Mouse (Mus musculus) lung, adult 2 months (tissue): ENCODE results near the gene Rgs3. TPM values are rescaled to one million over a fixed set of nuclear protein-coding genes. Genes with fewer than 3 reads are reported as not detected.
A peak's percentile ranks its signal among the peaks of the same experiment; 100 is the strongest.

ENCODE experiments used
- DNase-seq: peaks from one replicate; pipeline ENCODE4 v3.0.0; 2022
- H3K4me1 ChIP-seq: fragments of 200-500 bp; 2 replicates; pipeline ENCODE4 v1.6.1; 2011; ENCODE audit warnings: low read length; ENCODE audit not compliant: control insufficient read depth, insufficient read depth
- H3K4me3 ChIP-seq: fragments of 200-500 bp; replicated peaks from 2 replicates; pipeline ENCODE3; 2011; ENCODE audit warnings: low read depth, mild to moderate bottlenecking, control low read depth, low read length; ENCODE audit errors: extremely low read depth
- CTCF ChIP-seq: fragments of 200-500 bp; IDR thresholded peaks from 2 replicates; pipeline ENCODE4 v1.5.1; 2011; ENCODE audit warnings: mild to moderate bottlenecking, low read length, control low read depth; ENCODE audit not compliant: insufficient read depth
- POLR2A ChIP-seq: fragments of 200-500 bp; IDR thresholded peaks from 2 replicates; pipeline ENCODE4 v1.6.1; 2011; ENCODE audit warnings: low read depth, mild to moderate bottlenecking, control low read depth, low read length, borderline replicate concordance; ENCODE audit errors: extremely low read depth
- WGBS: fragments of 180-500 bp; shearing (Covaris S2); methylation state at CpG from one replicate; pipeline ENCODE4 v1.1.7; 2018; 5-methylcytosine and 5-hydroxymethylcytosine counted together
- polyA plus RNA-seq: library from polyadenylated mRNA; depleted of rRNA; stranded (reverse); fragments of >200 nt; gene quantifications from 2 replicates; pipeline ENCODE4 v1.2.3, GENCODE M21; 2012; rRNA removed

Rgs3 gene
- polyA plus RNA-seq, result 97.1 and 104 TPM in 2 replicates

DNA sequence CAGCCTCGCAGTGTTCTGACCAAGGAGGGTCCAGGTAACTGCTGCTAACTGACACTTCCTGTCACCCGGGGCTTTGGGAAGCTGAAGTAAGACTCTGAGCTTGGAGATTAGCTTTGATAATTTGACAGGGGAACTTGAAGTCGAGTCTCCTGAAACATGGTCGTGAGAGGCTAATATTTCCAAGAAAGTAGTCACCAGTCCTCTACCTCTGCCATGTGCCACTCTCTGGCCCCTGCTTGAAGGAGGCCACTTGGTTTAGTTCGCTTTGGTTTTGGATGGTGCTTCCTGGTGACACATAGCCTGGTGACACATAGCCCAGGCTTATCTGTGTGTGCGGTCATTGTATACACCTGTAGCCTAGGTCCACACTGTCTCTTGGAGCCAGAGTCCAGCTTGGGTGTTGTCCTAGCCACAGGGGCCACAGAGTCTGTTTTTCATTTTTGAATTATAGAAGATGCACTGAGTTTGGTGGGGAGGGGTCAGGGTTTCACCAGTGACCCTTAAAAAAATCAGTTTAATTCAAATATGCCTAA lies at the start of gene Rgs3:
Gene Rgs3, plus strand, starts transcription at position 51 of the 533 bp plus-strand sequence.
- DNase-seq, result no peak
- 39% methylated on average over 6 of the region's 6 CpGs for WGBS
- H3K4me1 ChIP-seq, result 0 out of 2 replicates have a peak, but pooled peaks cover 3% of the 10 kb centered on the region
- no peak for TF ChIP-seq POLR2A
- TF ChIP-seq CTCF, result no peak
- no peak within 1 kb of the TSS for H3K4me3 ChIP-seq

DNA sequence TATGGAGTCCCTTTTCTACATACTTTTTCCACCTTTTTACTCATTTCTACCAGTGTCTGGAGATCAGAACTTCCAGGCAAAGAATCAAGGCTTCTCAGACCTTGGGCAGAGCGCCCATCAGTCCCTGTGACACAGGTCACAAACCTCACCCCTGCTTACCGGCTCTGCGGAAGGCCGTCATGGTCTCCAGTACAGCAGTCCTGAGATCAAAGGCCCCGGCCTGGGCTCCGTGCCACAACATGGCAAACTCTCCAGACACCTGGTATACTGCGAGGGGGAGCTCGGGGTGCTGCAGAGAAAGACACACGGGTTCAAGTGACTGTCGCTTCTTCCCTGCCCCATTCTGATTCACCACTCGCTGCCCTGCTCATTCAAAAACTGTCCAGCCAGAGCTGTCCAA lies 49.7 kb upstream of the Rgs3 start:
- no peak for DNase-seq
- no peaks in the 10 kb centered on the region for H3K4me1 ChIP-seq
- 87% methylated on average over 11 of the region's 11 CpGs for WGBS
- TF ChIP-seq CTCF (no peak), POLR2A (no peak)
- H3K4me3 ChIP-seq, result no peak overlapping the region

DNA sequence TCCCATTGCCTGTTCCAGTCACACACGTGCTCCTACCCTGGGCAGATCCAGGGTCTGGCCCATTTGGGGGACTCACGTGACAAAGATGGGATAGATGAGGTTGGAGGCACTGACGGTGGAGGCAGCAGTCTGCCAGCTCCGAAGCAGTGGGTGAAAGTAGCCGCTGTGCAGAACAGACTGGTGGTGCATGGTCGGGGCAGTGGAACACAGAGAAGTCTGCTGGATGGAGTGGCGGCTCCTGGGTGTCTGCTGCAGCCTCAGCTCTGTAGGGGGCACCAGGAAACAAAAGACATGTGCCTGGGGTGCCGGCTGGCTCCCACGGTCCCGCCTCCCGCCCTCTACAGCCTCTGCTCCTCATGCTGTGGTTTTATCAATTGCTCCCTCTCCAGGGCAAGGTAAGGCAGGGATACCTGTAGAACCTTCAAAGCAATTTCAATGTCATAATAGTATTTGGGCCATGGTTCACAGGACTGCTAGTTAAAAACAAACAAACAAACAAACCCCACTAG lies 45.6 kb upstream of the Rgs3 start:
- no peak for DNase-seq
- Histone ChIP-seq H3K4me3 (no peak overlapping the region), H3K4me1 (peaks cover 3% of the 10 kb centered on the region; the same call in 1 of the 2 replicates)
- TF ChIP-seq CTCF (no peak), POLR2A (no peak)
- 60% methylated on average over 11 of the region's 11 CpGs for WGBS

DNA sequence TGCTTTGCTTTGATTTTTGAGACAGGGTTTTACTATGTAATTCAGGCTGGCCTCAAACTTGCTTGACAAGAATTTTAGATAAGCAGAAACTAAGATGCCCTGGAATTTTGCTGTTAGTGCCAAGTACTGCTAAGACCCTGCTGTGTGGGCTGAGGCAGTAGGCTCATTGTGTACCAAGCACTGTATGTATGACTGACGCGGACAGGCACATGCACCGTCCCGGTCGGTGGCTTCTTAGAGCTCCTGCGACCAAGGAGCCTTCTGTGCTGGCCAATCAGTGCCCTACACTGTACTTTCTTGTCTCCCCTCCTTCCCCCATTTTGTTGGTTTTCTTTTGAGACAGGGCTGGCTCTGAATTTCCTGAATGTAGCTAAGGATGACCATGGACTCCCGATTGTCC lies 44.7 kb upstream of the Rgs3 start:
- peaks cover 6% of the 10 kb centered on the region; the same call in 1 of the 2 replicates for H3K4me1 ChIP-seq
- TF ChIP-seq POLR2A (no peak), CTCF (no peak)

DNA sequence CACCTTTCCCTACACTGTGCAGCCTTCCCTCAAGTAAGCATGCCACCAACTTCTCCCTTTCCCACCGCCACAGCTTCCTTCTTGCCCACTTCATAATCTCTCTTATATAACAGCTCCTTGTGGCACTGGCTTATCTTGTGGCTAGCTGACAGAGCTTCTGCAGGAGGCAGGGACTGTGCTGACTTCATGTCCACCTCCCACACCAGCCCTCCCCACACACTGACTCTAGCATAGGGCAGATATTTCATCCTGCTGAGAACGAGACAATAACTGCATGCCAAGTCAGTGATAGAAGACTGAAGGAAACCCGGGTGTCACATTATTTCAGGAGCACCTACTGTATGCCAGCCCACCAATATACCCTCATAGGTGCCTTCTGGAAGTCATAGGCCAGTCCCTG lies 44.2 kb upstream of the Rgs3 start:
- no peak for TF ChIP-seq CTCF
- 0 out of 2 replicates have a peak, but pooled peaks have one; percentile 15 for TF ChIP-seq POLR2A
- WGBS, result 36% methylated on average over 3 of the region's 3 CpGs
- peaks cover 6% of the 10 kb centered on the region; the same call in 1 of the 2 replicates for H3K4me1 ChIP-seq
- no peak for DNase-seq
- H3K4me3 ChIP-seq, result no peak overlapping the region

More for the DNA sequence above, 44.7 kb upstream of the Rgs3 start:
- no peak for DNase-seq
- WGBS, result 78% methylated on average over 7 of the region's 7 CpGs
- H3K4me3 ChIP-seq, result no peak overlapping the region

DNA sequence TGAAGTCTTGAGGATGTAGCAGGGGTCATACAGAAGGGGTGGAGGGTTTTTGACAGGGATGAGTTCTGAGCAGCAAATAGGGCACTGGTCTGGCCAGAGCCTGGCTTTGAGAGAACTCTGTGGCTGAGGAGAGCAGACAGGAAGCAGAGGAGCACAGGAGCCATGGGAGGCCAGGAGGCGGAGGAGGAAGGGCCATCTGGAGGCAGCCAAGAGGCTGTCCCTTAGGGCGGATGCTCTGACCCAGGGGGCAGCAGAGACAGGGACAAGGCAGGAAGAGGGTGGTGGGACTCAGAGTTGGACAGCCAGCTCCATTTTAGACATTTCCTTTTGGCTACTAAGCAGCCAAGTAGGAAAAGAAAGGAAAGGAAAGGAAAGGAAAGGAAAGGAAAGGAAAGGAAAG lies 43.6 kb upstream of the Rgs3 start:
- WGBS, result 33% methylated on average over 2 of the region's 2 CpGs
- Histone ChIP-seq H3K4me1 (peaks cover 6% of the 10 kb centered on the region; the same call in 1 of the 2 replicates), H3K4me3 (no peak overlapping the region)
- no peak for DNase-seq
- TF ChIP-seq POLR2A, result no peak
- TF ChIP-seq CTCF, result 0 out of 2 replicates have a peak, but pooled peaks have one; percentile 11

DNA sequence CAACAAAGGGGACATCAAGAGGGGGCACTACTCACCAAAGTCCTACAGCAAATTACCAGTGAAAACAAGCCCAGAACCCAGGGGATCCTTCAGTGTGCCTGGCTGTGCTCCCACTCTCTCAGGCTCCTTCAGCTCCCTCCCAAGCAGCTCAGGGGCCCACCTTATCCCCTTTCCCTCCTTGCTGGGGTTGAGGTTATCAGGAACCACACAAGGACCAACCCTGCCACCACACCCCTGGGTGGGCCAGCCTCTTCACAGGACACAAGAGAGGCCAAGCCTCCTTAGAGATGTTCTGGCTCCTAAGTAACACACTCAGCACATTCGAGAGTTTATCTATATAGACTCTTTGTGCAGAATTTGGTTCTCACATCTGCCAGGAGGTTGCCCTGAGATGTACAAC lies 43.1 kb upstream of the Rgs3 start:
- Histone ChIP-seq H3K4me1 (peaks cover 6% of the 10 kb centered on the region; the same call in 1 of the 2 replicates), H3K4me3 (no peak overlapping the region)
- TF ChIP-seq POLR2A, result no peak
- TF ChIP-seq CTCF, result no peak
- no peak for DNase-seq
- WGBS, result 52% methylated on average over 1 of the region's 1 CpGs

DNA sequence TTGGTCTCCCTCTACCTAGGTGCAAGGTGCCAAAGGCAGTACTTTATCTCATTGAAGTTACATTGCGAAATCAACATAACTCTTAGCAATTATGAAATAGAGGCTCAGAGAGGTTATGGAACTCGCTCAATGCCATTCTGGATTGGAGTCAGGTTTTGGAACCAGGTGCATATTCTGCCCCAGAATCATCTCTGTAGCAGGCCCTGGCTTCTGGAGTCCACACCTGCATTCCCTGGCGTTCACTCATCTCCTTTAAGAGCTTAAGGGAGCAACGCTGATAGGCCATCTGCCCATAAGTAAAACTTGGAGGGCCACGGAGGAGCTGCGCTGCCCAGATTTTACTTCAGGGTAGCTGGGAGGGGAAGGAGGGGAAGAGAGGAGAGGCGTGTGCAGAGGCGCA lies 42.6 kb upstream of the Rgs3 start:
- peaks cover 6% of the 10 kb centered on the region; the same call in 1 of the 2 replicates for H3K4me1 ChIP-seq
- no peak overlapping the region for H3K4me3 ChIP-seq
- peak; percentile 51 for DNase-seq
- no peak for TF ChIP-seq CTCF
- peak; percentile 11; the same call in 1 of the 2 replicates for TF ChIP-seq POLR2A
- 69% methylated on average over 8 of the region's 8 CpGs for WGBS

DNA sequence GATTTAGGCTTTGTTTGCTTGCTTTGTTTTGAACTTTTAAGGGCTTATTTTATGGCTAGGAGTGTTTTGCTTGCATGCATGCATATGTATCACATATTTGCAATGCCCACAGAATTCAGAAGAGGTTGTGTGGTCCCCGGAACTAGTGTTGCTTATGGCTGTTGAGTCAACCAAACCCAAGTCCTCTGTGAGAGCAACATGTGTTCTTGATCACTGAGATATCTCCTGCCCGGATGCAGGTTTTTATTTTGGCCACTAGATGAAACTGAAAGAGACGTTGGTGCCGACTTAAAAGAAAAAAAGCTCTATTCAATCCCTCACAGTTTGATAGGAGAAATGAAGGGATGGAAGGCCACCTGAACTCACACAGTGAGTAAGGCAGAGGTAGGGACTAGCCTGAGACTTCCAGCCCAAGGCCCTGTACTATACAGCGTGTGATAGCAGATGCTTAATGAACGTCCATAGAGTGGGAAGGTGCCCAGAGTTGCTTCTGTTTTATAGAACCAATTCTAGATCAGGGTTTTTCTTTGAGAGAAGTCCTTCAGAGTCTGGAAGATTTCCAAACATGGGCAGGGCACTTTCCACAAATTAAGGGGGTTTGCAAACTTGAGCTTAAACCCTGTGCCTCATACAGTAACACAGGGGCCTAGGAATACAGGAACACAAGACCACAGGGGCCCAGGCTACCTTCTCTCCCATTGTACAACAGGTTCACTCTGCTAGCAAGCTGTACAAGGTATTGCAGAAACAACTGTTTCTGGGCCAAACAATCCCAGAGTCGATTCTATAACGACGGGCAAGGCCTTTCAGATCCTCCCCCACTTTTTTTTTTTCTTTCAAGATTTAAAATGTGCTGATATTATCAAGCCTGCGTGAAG lies 41.9 kb upstream of the Rgs3 start:
- H3K4me1 ChIP-seq, result peaks cover 6% of the 10 kb centered on the region; the same call in 1 of the 2 replicates
- 58% methylated on average over 10 of the region's 10 CpGs for WGBS
- H3K4me3 ChIP-seq, result no peak overlapping the region
- TF ChIP-seq POLR2A (no peak), CTCF (no peak)
- no peak for DNase-seq

DNA sequence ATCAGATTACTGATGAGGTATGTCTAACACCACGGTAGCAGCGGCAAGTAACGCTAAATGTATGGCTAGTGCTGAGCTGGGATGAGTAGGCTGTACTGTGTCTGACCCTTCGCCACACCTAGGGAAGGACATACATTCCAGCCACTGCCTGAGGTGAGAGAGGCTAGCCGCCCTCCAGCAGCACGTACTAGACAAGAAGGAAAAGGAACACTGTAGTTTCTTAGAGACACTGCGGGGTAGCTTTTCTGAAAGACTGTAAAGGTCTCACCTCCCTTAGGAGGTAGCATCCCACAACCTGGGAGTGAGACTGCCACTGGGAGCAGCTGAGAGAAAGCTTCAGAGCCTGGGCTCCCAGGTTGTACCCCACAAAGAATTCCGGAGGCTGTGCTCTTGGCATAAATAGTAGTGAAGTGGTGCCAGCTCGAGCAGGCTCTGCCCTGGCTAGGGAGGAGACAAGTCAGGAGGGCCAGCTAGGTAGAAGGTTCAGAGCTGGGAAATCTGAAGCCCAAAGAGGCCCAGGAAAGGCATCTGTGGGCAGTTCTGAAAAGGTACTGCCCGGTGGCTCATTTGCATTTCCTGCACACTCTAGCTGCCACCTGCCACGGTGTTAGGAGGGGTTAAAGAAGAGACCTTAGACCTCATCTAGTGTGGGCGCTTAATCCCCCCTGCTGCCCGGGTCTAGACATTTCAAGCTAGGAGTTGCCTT lies 41.1 kb upstream of the Rgs3 start:
- TF ChIP-seq POLR2A, result no peak
- no peak for TF ChIP-seq CTCF
- WGBS, result 40% methylated on average over 13 of the region's 13 CpGs
- H3K4me1 ChIP-seq, result peaks cover 6% of the 10 kb centered on the region; the same call in 1 of the 2 replicates
- H3K4me3 ChIP-seq, result peak overlapping the region; percentile 69
- DNase-seq, result peak; percentile 55
